Mouse (Mus musculus) forebrain, embryonic 14.5 days (tissue): ENCODE results near the gene Nenf. TPM values are rescaled to one million over a fixed set of nuclear protein-coding genes. Genes with fewer than 3 reads are reported as not detected.
A peak's percentile ranks its signal among the peaks of the same experiment; 100 is the strongest.

Source experiments
- ATAC-seq: fragments of 200-750 bp; cut with Nextera tagmentation; 2 replicates; pipeline ENCODE4 v1.8.0; 2017; ENCODE audit warnings: mild to moderate bottlenecking, moderate library complexity
- DNase-seq: peaks from one replicate; pipeline ENCODE4 v3.0.0-alpha.2; 2015; ENCODE audit warnings: low spot score
- H3K27ac ChIP-seq: fragments of 300-500 bp; sonication (generic); 2 replicates; pipeline ENCODE4 v1.5.1; 2014; ENCODE audit warnings: low read depth, mild to moderate bottlenecking, control low read depth, low read length, moderate library complexity
- H3K27me3 ChIP-seq: fragments of 300-500 bp; sonication (generic); replicated peaks from 2 replicates; pipeline ENCODE4 v1.6.1; 2014; ENCODE audit warnings: low read length, control low read depth, mixed read lengths; ENCODE audit not compliant: control insufficient read depth, insufficient read depth
- H3K36me3 ChIP-seq: fragments of 300-500 bp; sonication (generic); 2 replicates; pipeline ENCODE4 v1.6.1; 2014; ENCODE audit warnings: low read length, control low read depth; ENCODE audit not compliant: control insufficient read depth, insufficient read depth
- H3K4me1 ChIP-seq: fragments of 300-500 bp; sonication (generic); 2 replicates; pipeline ENCODE4 v1.6.1; 2014; ENCODE audit warnings: antibody characterized with exemption, low read length, control low read depth; ENCODE audit not compliant: control insufficient read depth, insufficient read depth
- H3K4me2 ChIP-seq: fragments of 300-500 bp; sonication (generic); 2 replicates; pipeline ENCODE4 v1.6.1; 2014; ENCODE audit warnings: mild to moderate bottlenecking, control low read depth, low read length
- H3K4me3 ChIP-seq: fragments of 300-500 bp; sonication (generic); 2 replicates; pipeline ENCODE4 v1.5.1; 2014; ENCODE audit warnings: low read depth, low read length, control low read depth
- H3K9ac ChIP-seq: fragments of 300-500 bp; sonication (generic); 2 replicates; pipeline ENCODE4 v1.6.1; 2014; ENCODE audit warnings: mild to moderate bottlenecking, low read length, control low read depth, moderate library complexity
- H3K9me3 ChIP-seq: fragments of 300-500 bp; sonication (generic); replicated peaks from 2 replicates; pipeline ENCODE4 v1.6.1; 2016; ENCODE audit warnings: low read length, control low read depth, mixed read lengths; ENCODE audit not compliant: control insufficient read depth
- WGBS: fragments of 180-500 bp; shearing (Covaris S2); extraction: QIAGEN DNeasy Blood & Tissue Kit; methylation state at CpG from one replicate; pipeline ENCODE4 v1.1.7; 2014; 5-methylcytosine and 5-hydroxymethylcytosine counted together
- polyA plus RNA-seq: library from polyadenylated mRNA; unstranded; fragments of >200 nt; fragmentation: Nextera tagmentation; extraction: Ambion mirVana; gene quantifications from 2 replicates; pipeline ENCODE4 v1.2.1, GENCODE M21; 2014

Gene Nenf
- polyA plus RNA-seq, 1 experiment from 2014 or later = 128 TPM

DNA sequence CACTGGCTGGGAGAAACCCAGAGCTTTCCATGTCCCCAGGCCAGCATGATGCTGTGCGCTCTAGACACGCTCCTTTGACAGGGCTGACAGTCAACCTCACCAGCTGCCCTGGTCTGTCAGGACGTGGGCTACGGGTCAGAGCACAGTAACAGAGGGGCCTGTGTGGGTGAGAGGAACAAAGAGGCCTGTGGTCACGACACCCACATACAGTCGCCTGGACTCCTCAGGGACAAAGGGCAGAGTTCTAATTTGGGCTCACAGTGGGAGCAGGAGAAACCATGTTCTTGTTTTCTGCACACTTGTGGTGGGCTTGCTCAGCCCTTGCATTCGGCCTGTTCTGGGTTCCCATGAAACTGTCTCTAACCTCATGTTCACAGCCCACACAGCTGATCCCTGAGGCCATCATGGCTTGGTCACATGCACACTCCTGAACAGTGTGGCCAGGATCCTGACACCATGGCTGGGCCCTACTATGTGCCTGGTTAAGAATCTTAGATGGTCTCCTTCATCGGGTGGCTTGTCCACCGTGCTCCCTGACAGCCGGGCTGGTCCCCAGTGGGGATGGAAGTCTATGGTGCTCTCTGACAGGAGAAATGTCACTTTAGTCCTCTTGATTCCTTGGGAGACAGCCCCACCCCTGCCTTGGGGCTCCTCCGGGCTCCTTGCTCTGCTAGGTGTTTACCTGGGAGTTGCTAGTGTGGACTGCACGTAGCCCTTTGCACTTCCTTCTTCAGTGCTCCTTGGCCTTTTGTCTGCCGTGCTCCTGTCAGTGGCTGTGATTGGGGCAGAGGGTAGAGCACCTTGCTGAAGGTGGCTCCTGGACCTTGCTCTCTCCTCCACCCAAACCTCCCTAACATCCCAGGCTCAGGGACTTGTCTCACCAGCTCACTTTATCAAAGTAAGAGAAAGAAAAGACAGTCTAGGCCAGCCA lies 34.6 kb downstream of the Nenf start:
- Histone ChIP-seq H3K36me3 (no peaks in the 10 kb centered on the region), H3K4me3 (no peak overlapping the region), H3K27me3 (no peaks in the 10 kb centered on the region), H3K27ac (no peak overlapping the region), H3K9me3 (no peaks in the 10 kb centered on the region), H3K9ac (no peak overlapping the region), H3K4me2 (no peak overlapping the region), H3K4me1 (no peaks in the 10 kb centered on the region)
- no peak for ATAC-seq
- no peak for DNase-seq
- 84% methylated on average over 13 of the region's 13 CpGs for WGBS

DNA sequence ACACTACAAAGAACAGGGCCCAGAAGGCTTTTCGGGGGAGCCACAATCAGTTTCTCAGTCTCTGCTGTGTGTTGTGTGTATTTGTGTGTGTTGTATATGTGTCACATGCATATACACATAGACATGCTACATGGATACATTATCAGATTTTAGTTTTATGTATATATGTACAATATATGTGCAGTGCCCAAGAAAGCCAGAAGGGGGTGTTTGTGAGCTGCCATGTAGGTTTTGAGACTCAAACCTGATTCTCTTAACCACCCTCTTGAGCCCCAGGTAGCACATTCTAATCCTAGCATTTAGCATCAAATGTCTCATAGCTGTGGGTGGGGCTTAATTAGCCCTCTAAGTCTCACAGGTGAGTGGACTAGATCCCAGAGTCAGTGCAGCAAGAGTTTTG lies 35.7 kb downstream of the Nenf start:
- 83% methylated on average over 1 of the region's 1 CpGs for WGBS
- ATAC-seq = no peak
- no peaks in the 10 kb centered on the region for H3K9me3 ChIP-seq
- no peaks in the 10 kb centered on the region for H3K27me3 ChIP-seq
- no peaks in the 10 kb centered on the region for H3K36me3 ChIP-seq
- H3K9ac ChIP-seq = no peak overlapping the region
- no peaks in the 10 kb centered on the region for H3K4me1 ChIP-seq
- no peak overlapping the region for H3K4me2 ChIP-seq
- DNase-seq = no peak
- no peak overlapping the region for H3K4me3 ChIP-seq
- H3K27ac ChIP-seq = no peak overlapping the region

DNA sequence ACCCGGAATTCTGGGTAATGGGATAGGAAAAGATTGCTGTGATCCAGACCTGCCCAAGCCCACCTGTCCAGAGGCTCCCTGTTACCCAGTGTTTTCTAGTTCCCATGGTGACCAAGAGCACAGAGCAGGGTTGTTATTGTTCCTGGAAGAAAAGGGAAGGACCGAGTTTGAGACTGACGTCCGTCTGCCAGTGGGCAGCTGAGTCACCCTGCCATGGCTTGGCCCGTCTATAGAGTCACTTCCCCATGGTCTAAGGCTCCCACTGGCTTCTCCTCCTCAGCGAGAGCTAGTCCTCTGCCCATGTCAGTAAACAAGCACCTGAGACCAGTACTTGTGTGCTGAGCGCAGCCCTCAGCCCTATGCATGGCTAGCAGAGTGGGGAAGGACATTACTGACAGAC lies 36.8 kb downstream of the Nenf start:
- Histone ChIP-seq H3K27me3 (no peaks in the 10 kb centered on the region), H3K27ac (no peak overlapping the region), H3K4me3 (no peak overlapping the region), H3K9ac (no peak overlapping the region), H3K9me3 (no peaks in the 10 kb centered on the region), H3K36me3 (no peaks in the 10 kb centered on the region), H3K4me1 (no peaks in the 10 kb centered on the region), H3K4me2 (no peak overlapping the region)
- DNase-seq (no peak), ATAC-seq (no peak)
- WGBS = 49% methylated on average over 7 of the region's 7 CpGs

DNA sequence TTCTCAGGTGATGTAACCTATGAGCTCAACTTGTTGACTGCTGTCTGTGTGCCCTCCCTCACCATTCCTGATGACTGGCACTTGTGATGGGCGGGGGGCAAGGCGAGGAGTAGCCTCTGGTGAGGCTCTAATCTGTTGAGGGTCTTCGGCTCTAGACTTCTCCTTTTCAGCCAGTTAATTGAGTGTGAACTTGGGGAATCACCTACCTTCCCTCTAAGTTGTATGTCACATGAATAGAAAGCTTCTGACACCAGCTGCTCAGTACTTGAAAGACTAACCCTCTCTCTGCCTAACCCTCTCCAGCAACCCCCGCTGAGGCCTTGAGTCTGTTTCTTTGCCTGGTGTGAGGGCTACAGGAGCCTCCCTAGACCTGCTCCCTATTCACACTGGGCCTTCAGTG lies 39.7 kb downstream of the Nenf start:
- Histone ChIP-seq H3K27me3 (no peaks in the 10 kb centered on the region), H3K4me2 (no peak overlapping the region), H3K9ac (no peak overlapping the region), H3K36me3 (no peaks in the 10 kb centered on the region), H3K4me1 (no peaks in the 10 kb centered on the region), H3K27ac (no peak overlapping the region), H3K4me3 (no peak overlapping the region), H3K9me3 (no peaks in the 10 kb centered on the region)
- DNase-seq (no peak), ATAC-seq (no peak)
- 81% methylated on average over 4 of the region's 4 CpGs for WGBS

- DNase-seq = no peak
- H3K27ac ChIP-seq = no peak overlapping the region
- H3K27me3 ChIP-seq = no peaks in the 10 kb centered on the region
- no peaks in the 10 kb centered on the region for H3K9me3 ChIP-seq
- no peak for ATAC-seq
- no peak overlapping the region for H3K4me3 ChIP-seq
- no peak overlapping the region for H3K4me2 ChIP-seq
- H3K4me1 ChIP-seq = no peaks in the 10 kb centered on the region
- H3K9ac ChIP-seq = no peak overlapping the region
- H3K36me3 ChIP-seq = no peaks in the 10 kb centered on the region
- 76% methylated on average over 14 of the region's 14 CpGs for WGBS
Observed at GRCm38 (mm10) chr1:191277549-191278059, 40.4 kb downstream of the Nenf start.

DNA sequence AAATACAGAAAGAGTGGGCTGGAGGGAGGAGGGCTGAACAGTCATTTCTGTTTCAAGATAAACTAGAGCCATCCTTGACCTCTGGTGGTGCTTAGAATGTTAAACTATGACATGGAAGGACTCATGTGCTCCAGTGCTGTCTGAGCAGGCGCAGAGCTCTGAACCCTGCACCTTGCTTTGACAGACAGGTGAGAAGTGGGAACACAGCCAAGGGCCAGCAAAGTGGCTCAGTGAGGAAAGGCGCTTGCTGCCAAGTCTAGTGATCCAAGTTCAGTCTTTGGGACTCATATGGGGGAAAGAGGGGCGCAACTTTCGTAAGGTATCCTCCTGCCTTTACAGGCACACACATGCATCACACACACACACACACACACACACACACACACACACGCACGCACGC lies 41.8 kb downstream of the Nenf start:
- Histone ChIP-seq H3K4me3 (no peak overlapping the region), H3K9me3 (no peaks in the 10 kb centered on the region), H3K27ac (no peak overlapping the region), H3K27me3 (no peaks in the 10 kb centered on the region), H3K4me1 (no peaks in the 10 kb centered on the region), H3K36me3 (no peaks in the 10 kb centered on the region), H3K4me2 (no peak overlapping the region), H3K9ac (no peak overlapping the region)
- ATAC-seq (no peak), DNase-seq (no peak)
- WGBS = 87% methylated on average over 7 of the region's 7 CpGs

DNA sequence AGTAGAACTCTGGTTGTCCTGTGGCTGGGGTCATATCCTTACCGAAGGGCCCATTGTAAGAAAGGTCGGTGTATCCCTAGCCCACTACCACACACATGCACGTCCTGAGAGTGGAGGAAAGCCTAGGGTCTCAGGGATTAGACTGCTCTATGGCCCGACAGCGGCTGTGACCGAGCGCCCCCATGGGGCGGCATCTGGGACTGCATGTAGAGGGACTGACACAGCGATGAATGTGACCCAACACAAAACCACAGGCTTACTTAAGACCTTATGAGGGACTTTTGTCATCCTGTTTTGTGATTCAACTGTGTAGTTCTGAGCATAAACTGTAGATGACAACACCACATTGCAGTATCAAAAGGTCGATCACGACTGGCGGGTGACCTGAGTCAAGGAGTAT lies 42.5 kb downstream of the Nenf start:
- Histone ChIP-seq H3K27me3 (no peaks in the 10 kb centered on the region), H3K9me3 (no peaks in the 10 kb centered on the region), H3K4me1 (no peaks in the 10 kb centered on the region), H3K9ac (no peak overlapping the region), H3K4me3 (no peak overlapping the region), H3K4me2 (no peak overlapping the region), H3K27ac (no peak overlapping the region), H3K36me3 (no peaks in the 10 kb centered on the region)
- DNase-seq (peak; percentile 56), ATAC-seq (0 out of 2 replicates have a peak, but pooled peaks have one; percentile 26)
- 9% methylated on average over 12 of the region's 12 CpGs for WGBS

- Histone ChIP-seq H3K36me3 (no peaks in the 10 kb centered on the region), H3K27me3 (no peaks in the 10 kb centered on the region), H3K4me2 (no peak overlapping the region), H3K4me3 (no peak overlapping the region), H3K27ac (no peak overlapping the region), H3K4me1 (no peaks in the 10 kb centered on the region), H3K9me3 (no peaks in the 10 kb centered on the region), H3K9ac (no peak overlapping the region)
- 82% methylated on average over 3 of the region's 3 CpGs for WGBS
- ATAC-seq (no peak), DNase-seq (no peak)
Observed at GRCm38 (mm10) chr1:191272660-191273059, 45.3 kb downstream of the Nenf start.

DNA sequence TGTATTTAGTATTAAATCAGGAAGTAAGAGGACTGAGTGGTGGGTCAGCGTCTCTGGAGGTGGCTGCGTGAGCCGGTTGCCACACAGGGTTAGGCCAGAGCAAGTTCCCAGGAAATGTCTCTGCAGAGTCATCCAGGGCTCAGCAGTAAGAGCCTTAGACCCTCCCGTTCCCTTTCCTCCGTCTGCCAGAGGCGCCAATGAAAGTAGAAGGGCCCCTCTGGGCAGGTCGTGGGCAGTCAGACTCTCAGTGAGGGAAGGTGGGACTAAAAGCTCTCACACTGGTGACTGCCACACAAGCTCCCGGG lies 48.4 kb downstream of the Nenf start:
- ATAC-seq (no peak), DNase-seq (no peak)
- Histone ChIP-seq H3K4me2 (no peak overlapping the region), H3K4me3 (no peak overlapping the region), H3K27ac (no peak overlapping the region), H3K36me3 (no peaks in the 10 kb centered on the region), H3K27me3 (no peaks in the 10 kb centered on the region), H3K4me1 (no peaks in the 10 kb centered on the region), H3K9ac (no peak overlapping the region), H3K9me3 (no peaks in the 10 kb centered on the region)
- 76% methylated on average over 8 of the region's 8 CpGs for WGBS
